ENCODE assay signal across 16 mouse cellular contexts in the genomic region with DNA sequence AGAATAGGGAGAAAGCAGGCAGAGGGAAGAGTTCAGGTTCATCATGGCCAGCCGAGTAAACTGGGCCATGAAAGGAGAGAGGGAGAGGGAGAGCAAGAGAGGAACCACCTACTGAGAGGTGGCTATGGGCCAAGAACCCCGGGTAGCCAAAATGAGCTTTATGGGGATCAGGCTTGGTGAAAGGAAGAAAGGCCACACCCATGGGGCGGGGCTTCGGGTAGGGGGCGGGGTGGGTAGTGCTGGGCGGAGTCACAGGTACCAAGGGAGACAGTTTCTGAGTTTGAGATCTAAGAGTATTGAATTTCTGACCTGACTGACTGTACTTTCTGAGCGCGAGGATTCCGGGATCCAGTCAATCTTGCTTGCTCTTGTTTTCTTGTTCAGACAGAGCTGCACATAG. TPM values are rescaled to one million over a fixed set of nuclear protein-coding genes. Genes with fewer than 3 reads are reported as not detected.
A peak's percentile ranks its signal among the peaks of the same experiment; 100 is the strongest.
DNase-seq lines count a peak whose midpoint lies in the region; ATAC-seq and TF ChIP-seq lines count a peak whose summit lies in the region.
"Had no signal": no experiment of that assay in that cellular context is flagged by ENCODE, and none has a peak within 500 bp of the region (broad histone marks: within the 10 kb centered on the region; RNA-seq: fewer than 3 reads in every experiment).

No protein-coding gene starts in this region.

- TF ChIP-seq CTCF in liver, adult 2 months (IDR thresholded peaks at IDR 0.05; ENCODE audit: low read depth, low read length) = no peak
- no peak for TF ChIP-seq CTCF in layer of hippocampus, adult 2 months (conservative IDR thresholded peaks at IDR 0.05)

- ATAC-seq in megakaryocyte, adult 5-6 weeks (ENCODE audit: poor library complexity, severe bottlenecking) = no peak
- no peak for ATAC-seq in neural tube, embryonic 15.5 days (ENCODE audit: low FRiP score)
- ATAC-seq: forebrain, embryonic 14.5 days had no signal

- no peaks in the 10 kb centered on the region for H3K9me3 ChIP-seq in megakaryocyte, embryonic 14.5 days
- H3K9me3 ChIP-seq in neural tube, embryonic 15.5 days (replicated peaks) = no peaks in the 10 kb centered on the region
- H3K9me3 ChIP-seq: hindbrain, embryonic 12.5 days had no signal

- no peak overlapping the region for H3K4me2 ChIP-seq in neural tube, embryonic 15.5 days
- H3K4me2 ChIP-seq: hindbrain, embryonic 12.5 days; midbrain, embryonic 11.5 days had no signal

- peak; percentile 68 for DNase-seq in MEL-GATA-1-ER (ENCODE audit: extremely low read depth, low read depth)
- peak; percentile 31 for DNase-seq in liver, adult 2 months (ENCODE audit: extremely low read depth, low read depth, low spot score)
- peak; percentile 37 for DNase-seq in splenic B cell, adult 2 months (ENCODE audit: low read depth, low spot score)
- no peak for DNase-seq in layer of hippocampus, adult 2 months (ENCODE audit: low spot score in 2 of 2)
- no peak for DNase-seq in left cerebral cortex, postnatal 4 days
- DNase-seq: adrenal gland, adult 8-10 months; kidney, adult 9 months; lung, postnatal 10 days had no signal

- no peak overlapping the region for H3K27ac ChIP-seq in liver, adult 2 months (replicated peaks; ENCODE audit: insufficient read depth, low read depth, low read length)
- H3K27ac ChIP-seq in layer of hippocampus, adult 2 months = no peak overlapping the region
- no peak overlapping the region for H3K27ac ChIP-seq in neural tube, embryonic 15.5 days (replicated peaks)
- H3K27ac ChIP-seq: hindbrain, embryonic 12.5 days had no signal

- TF ChIP-seq POLR2A in liver, adult 2 months (IDR thresholded peaks at IDR 0.05; ENCODE audit: extremely low read depth, insufficient read depth, low read length) = no peak

- intact Hi-C loops in left cerebral cortex, postnatal 4 days (cut with DNase I) = loop anchor here (10.0 kb wide), 1 partner anchor 58 kb away; a partner anchor contains a TSS

- peak overlapping the region; percentile 6 for H3K4me3 ChIP-seq in megakaryocyte, embryonic 14.5 days (replicated peaks)
- H3K4me3 ChIP-seq in liver, adult 2 months (ENCODE audit: insufficient read depth, low read depth, low read length) = no peak overlapping the region
- no peak overlapping the region for H3K4me3 ChIP-seq in layer of hippocampus, adult 2 months
- no peak overlapping the region for H3K4me3 ChIP-seq in neural tube, embryonic 15.5 days (replicated peaks)
- H3K4me3 ChIP-seq: hindbrain, embryonic 12.5 days had no signal

- H3K27me3 ChIP-seq in megakaryocyte, embryonic 14.5 days (replicated peaks) = no peaks in the 10 kb centered on the region
- H3K27me3 ChIP-seq in liver, adult 2 months (ENCODE audit: control insufficient read depth, insufficient read depth, low read length) = no peaks in the 10 kb centered on the region
- no peaks in the 10 kb centered on the region for H3K27me3 ChIP-seq in splenic B cell, adult 2 months (ENCODE audit: control insufficient read depth, insufficient read depth, low read length, poor library complexity, severe bottlenecking)
- H3K27me3 ChIP-seq in neural tube, embryonic 15.5 days (replicated peaks) = no peaks in the 10 kb centered on the region
- H3K27me3 ChIP-seq: hindbrain, embryonic 12.5 days had no signal

- H3K36me3 ChIP-seq in megakaryocyte, embryonic 14.5 days (replicated peaks; ENCODE audit: low read length) = no peaks in the 10 kb centered on the region
- no peaks in the 10 kb centered on the region for H3K36me3 ChIP-seq in liver, adult 2 months (ENCODE audit: control insufficient read depth, insufficient read depth, low read length)
- H3K36me3 ChIP-seq in splenic B cell, adult 2 months (ENCODE audit: control insufficient read depth, insufficient read depth, low read length, poor library complexity, severe bottlenecking) = no peaks in the 10 kb centered on the region
- H3K36me3 ChIP-seq in neural tube, embryonic 15.5 days = no peaks in the 10 kb centered on the region
- H3K36me3 ChIP-seq: hindbrain, embryonic 12.5 days had no signal

- peaks cover 37% of the 10 kb centered on the region for H3K4me1 ChIP-seq in megakaryocyte, embryonic 14.5 days
- 0 out of 2 replicates have a peak, but pooled peaks cover 6% of the 10 kb centered on the region for H3K4me1 ChIP-seq in liver, adult 2 months (ENCODE audit: control insufficient read depth, insufficient read depth, low read length)
- peaks cover 2% of the 10 kb centered on the region; the same call in 1 of the 2 replicates for H3K4me1 ChIP-seq in neural tube, embryonic 15.5 days
- H3K4me1 ChIP-seq: hindbrain, embryonic 12.5 days had no signal

- H3K79me2 ChIP-seq in liver, adult 2 months (ENCODE audit: control insufficient read depth, insufficient read depth, low read length) = no peaks in the 10 kb centered on the region

- WGBS in liver, adult 2 months = 46% methylated on average over 9 of the region's 9 CpGs
- WGBS in neural tube, embryonic 15.5 days = 54% methylated on average over 9 of the region's 9 CpGs

- H3K9ac ChIP-seq in liver, adult 2 months (ENCODE audit: low read depth, low read length) = no peak overlapping the region
- H3K9ac ChIP-seq in neural tube, embryonic 15.5 days (replicated peaks) = no peak overlapping the region
- H3K9ac ChIP-seq: hindbrain, embryonic 12.5 days had no signal

RNA-seq across cellular contexts. Expression of a gene that starts 19.3 kb away (rescaled TPM):
- 3.9 and 15.5 TPM in 2 replicates for polyA plus RNA-seq in megakaryocyte, embryonic 14.5 days (2012; ENCODE audit: insufficient read depth, low replicate concordance)
- total RNA-seq in megakaryocyte, adult 5-6 weeks (2015) = 68.3 and 71.8 TPM in 2 replicates
- total RNA-seq in megakaryocyte, adult 5-6 weeks (2017) = 64.1 and 72.2 TPM in 2 replicates
- total RNA-seq in liver, adult 2 months (2014; rRNA removed) = 16.7 and 18.2 TPM in 2 replicates
- 7.3 and 7.6 TPM in 2 replicates for polyA plus RNA-seq in liver, adult 2 months (2012; rRNA removed)
- total RNA-seq in layer of hippocampus, adult 2 months (2021) = 10 to 100 TPM; 23.1 to 33.0 TPM
- total RNA-seq in left cerebral cortex, postnatal 4 days (2021) = 10 to 100 TPM; 30.5 to 35.0 TPM
- polyA plus RNA-seq in neural tube, embryonic 15.5 days (2015; fragmentation: Nextera tagmentation; extraction: Ambion mirVana) = 3.0 and 3.9 TPM in 2 replicates

RNA-seq across cellular contexts. Expression of a gene that starts 19.7 kb away (rescaled TPM):
- 0.10 TPM in 1 of 2 replicates, not detected in the other for polyA plus RNA-seq in megakaryocyte, embryonic 14.5 days (2012; ENCODE audit: insufficient read depth, low replicate concordance)
- total RNA-seq in megakaryocyte, adult 5-6 weeks (2015) = not detected in 2 replicates
- not detected in 2 replicates for total RNA-seq in megakaryocyte, adult 5-6 weeks (2017)
- total RNA-seq in liver, adult 2 months (2014; rRNA removed) = not detected in 2 replicates
- polyA plus RNA-seq in liver, adult 2 months (2012; rRNA removed) = not detected in 2 replicates
- under 1 TPM; 0.32 to 0.49 TPM for total RNA-seq in layer of hippocampus, adult 2 months (2021)
- total RNA-seq in left cerebral cortex, postnatal 4 days (2021) = under 1 TPM; 0.24 to 0.56 TPM
- 0.88 and 0.95 TPM in 2 replicates for polyA plus RNA-seq in neural tube, embryonic 15.5 days (2015; fragmentation: Nextera tagmentation; extraction: Ambion mirVana)
- total RNA-seq: heart, adult 8-10 months had no signal
- polyA plus RNA-seq: heart, postnatal 0 days had no signal

RNA-seq across cellular contexts. Expression of a gene that starts 36.1 kb away (rescaled TPM):
- 51.2 and 84.3 TPM in 2 replicates for polyA plus RNA-seq in megakaryocyte, embryonic 14.5 days (2012; ENCODE audit: insufficient read depth, low replicate concordance)
- 67.5 and 75.2 TPM in 2 replicates for total RNA-seq in megakaryocyte, adult 5-6 weeks (2015)
- 64.3 and 100 TPM in 2 replicates for total RNA-seq in megakaryocyte, adult 5-6 weeks (2017)
- total RNA-seq in liver, adult 2 months (2014; rRNA removed) = 4.0 and 8.3 TPM in 2 replicates
- polyA plus RNA-seq in liver, adult 2 months (2012; rRNA removed) = 18.9 and 24.0 TPM in 2 replicates
- 10 to 100 TPM; 24.5 to 26.5 TPM for total RNA-seq in layer of hippocampus, adult 2 months (2021)
- 10 to 100 TPM; 28.7 to 29.2 TPM for total RNA-seq in left cerebral cortex, postnatal 4 days (2021)
- polyA plus RNA-seq in neural tube, embryonic 15.5 days (2015; fragmentation: Nextera tagmentation; extraction: Ambion mirVana) = 30.4 and 49.7 TPM in 2 replicates

RNA-seq across cellular contexts. Expression of a gene that starts 55.1 kb away (rescaled TPM):
- 35.8 and 92.1 TPM in 2 replicates for polyA plus RNA-seq in megakaryocyte, embryonic 14.5 days (2012; ENCODE audit: insufficient read depth, low replicate concordance)
- 28.4 and 28.6 TPM in 2 replicates for total RNA-seq in megakaryocyte, adult 5-6 weeks (2015)
- 47.8 and 52.2 TPM in 2 replicates for total RNA-seq in megakaryocyte, adult 5-6 weeks (2017)
- total RNA-seq in liver, adult 2 months (2014; rRNA removed) = 25.5 and 27.6 TPM in 2 replicates
- polyA plus RNA-seq in liver, adult 2 months (2012; rRNA removed) = 32.0 and 32.3 TPM in 2 replicates
- total RNA-seq in layer of hippocampus, adult 2 months (2021) = 10 to 100 TPM; 61.0 to 70.2 TPM
- 10 to 100 TPM; 60.2 to 65.9 TPM for total RNA-seq in left cerebral cortex, postnatal 4 days (2021)
- polyA plus RNA-seq in neural tube, embryonic 15.5 days (2015; fragmentation: Nextera tagmentation; extraction: Ambion mirVana) = 83.7 and 96.4 TPM in 2 replicates

RNA-seq across cellular contexts. Expression of a gene that starts 58.5 kb away (rescaled TPM):
- 0.37 TPM in 1 of 2 replicates, not detected in the other for polyA plus RNA-seq in megakaryocyte, embryonic 14.5 days (2012; ENCODE audit: insufficient read depth, low replicate concordance)
- total RNA-seq in megakaryocyte, adult 5-6 weeks (2015) = not detected in 2 replicates
- not detected in 2 replicates for total RNA-seq in megakaryocyte, adult 5-6 weeks (2017)
- 0.07 and 0.09 TPM in 2 replicates for total RNA-seq in liver, adult 2 months (2014; rRNA removed)
- polyA plus RNA-seq in liver, adult 2 months (2012; rRNA removed) = 0.40 and 0.49 TPM in 2 replicates
- total RNA-seq in layer of hippocampus, adult 2 months (2021) = 1 to 10 TPM in 1 of 2 experiments, under 1 TPM in 1; 0.66 to 1.2 TPM
- total RNA-seq in left cerebral cortex, postnatal 4 days (2021) = 1 to 10 TPM in 1 of 2 experiments, under 1 TPM in 1; 0.93 to 1.4 TPM
- 0.83 and 1.1 TPM in 2 replicates for polyA plus RNA-seq in neural tube, embryonic 15.5 days (2015; fragmentation: Nextera tagmentation; extraction: Ambion mirVana)

Comparison
In these comparisons a context has a peak if more than half of its experiments do, and no peak if none do; other contexts are left out.
1. DNase-seq: peak in MEL-GATA-1-ER (single experiment), liver, adult 2 months (single experiment) and splenic B cell, adult 2 months (single experiment); none in layer of hippocampus, adult 2 months (0 of 2) and left cerebral cortex, postnatal 4 days (single experiment).